Mouse (Mus musculus) heart, adult 2 months (tissue): Measurements from ENCODE around the gene Rc3h2. TPM values are rescaled to one million over a fixed set of nuclear protein-coding genes. Genes with fewer than 3 reads are reported as not detected.

Source experiments
- DNase-seq, 2 experiments: peaks; one replicate each; pipeline ENCODE4 v3.0.0; 2021
- H3K27ac ChIP-seq: fragments of 200-600 bp; 2 replicates; pipeline ENCODE4 v1.8.1; 2022
- H3K27me3 ChIP-seq: fragments of 200-500 bp; 2 replicates; pipeline ENCODE4 v1.6.1; 2012; ENCODE audit warnings: mild to moderate bottlenecking, low read length, inconsistent platforms, mixed read lengths; ENCODE audit not compliant: control insufficient read depth, insufficient read depth
- H3K36me3 ChIP-seq: fragments of 200-500 bp; 2 replicates; pipeline ENCODE4 v1.6.1; 2012; ENCODE audit warnings: low read length, inconsistent platforms; ENCODE audit not compliant: control insufficient read depth, insufficient read depth
- H3K4me1 ChIP-seq: fragments of 200-500 bp; 2 replicates; pipeline ENCODE4 v1.6.1; 2011; ENCODE audit warnings: low read length; ENCODE audit not compliant: control insufficient read depth, insufficient read depth
- H3K4me3 ChIP-seq: fragments of 200-600 bp; 2 replicates; pipeline ENCODE4 v1.8.1; 2022
- H3K79me2 ChIP-seq: fragments of 200-500 bp; replicated peaks from 2 replicates; pipeline ENCODE4 v1.6.1; 2012; ENCODE audit warnings: mild to moderate bottlenecking, inconsistent platforms, low read length, moderate library complexity, mixed read lengths; ENCODE audit not compliant: control insufficient read depth, insufficient read depth
- H3K9ac ChIP-seq: fragments of 200-500 bp; 2 replicates; pipeline ENCODE4 v1.6.1; 2012; ENCODE audit warnings: low read depth, mild to moderate bottlenecking, control low read depth, inconsistent platforms, low read length, mixed read lengths
- CTCF ChIP-seq: fragments of 200-600 bp; IDR thresholded peaks from 2 replicates; pipeline ENCODE4 v1.8.1; 2022; ENCODE audit warnings: antibody characterized with exemption, mild to moderate bottlenecking, moderate library complexity
- EP300 ChIP-seq: fragments of 200-500 bp; IDR thresholded peaks from 2 replicates; pipeline ENCODE4 v1.6.1; 2011; ENCODE audit warnings: low read depth, low read length, control low read depth; ENCODE audit not compliant: insufficient read depth
- POLR2A ChIP-seq: fragments of 200-500 bp; IDR thresholded peaks from 2 replicates; pipeline ENCODE4 v1.6.1; 2011; ENCODE audit warnings: mild to moderate bottlenecking, low read depth, low read length, control low read depth; ENCODE audit not compliant: insufficient read depth
- WGBS: fragments of 180-500 bp; shearing (Covaris S2); methylation state at CpG from one replicate; pipeline ENCODE4 v1.1.7; 2018; 5-methylcytosine and 5-hydroxymethylcytosine counted together
- intact Hi-C: fragments of 180-260 bp; cut with DNase I; formaldehyde crosslinking; loops from one replicate; pipeline ENCODE4 v1.15.1; 2025
- polyA plus RNA-seq: library from polyadenylated mRNA; depleted of rRNA; stranded (reverse); fragments of >200 nt; gene quantifications from 2 replicates; pipeline ENCODE4 v1.2.3, GENCODE M21; 2012
- total RNA-seq, 2 experiments: library from RNA; stranded (reverse); gene quantifications; 2 replicates each; pipeline ENCODE4 v1.2.3; 2021

The Rc3h2 gene
- total and polyA plus RNA-seq, 3 experiments, result 5.9 to 35.0 (median 28.2) TPM

DNA sequence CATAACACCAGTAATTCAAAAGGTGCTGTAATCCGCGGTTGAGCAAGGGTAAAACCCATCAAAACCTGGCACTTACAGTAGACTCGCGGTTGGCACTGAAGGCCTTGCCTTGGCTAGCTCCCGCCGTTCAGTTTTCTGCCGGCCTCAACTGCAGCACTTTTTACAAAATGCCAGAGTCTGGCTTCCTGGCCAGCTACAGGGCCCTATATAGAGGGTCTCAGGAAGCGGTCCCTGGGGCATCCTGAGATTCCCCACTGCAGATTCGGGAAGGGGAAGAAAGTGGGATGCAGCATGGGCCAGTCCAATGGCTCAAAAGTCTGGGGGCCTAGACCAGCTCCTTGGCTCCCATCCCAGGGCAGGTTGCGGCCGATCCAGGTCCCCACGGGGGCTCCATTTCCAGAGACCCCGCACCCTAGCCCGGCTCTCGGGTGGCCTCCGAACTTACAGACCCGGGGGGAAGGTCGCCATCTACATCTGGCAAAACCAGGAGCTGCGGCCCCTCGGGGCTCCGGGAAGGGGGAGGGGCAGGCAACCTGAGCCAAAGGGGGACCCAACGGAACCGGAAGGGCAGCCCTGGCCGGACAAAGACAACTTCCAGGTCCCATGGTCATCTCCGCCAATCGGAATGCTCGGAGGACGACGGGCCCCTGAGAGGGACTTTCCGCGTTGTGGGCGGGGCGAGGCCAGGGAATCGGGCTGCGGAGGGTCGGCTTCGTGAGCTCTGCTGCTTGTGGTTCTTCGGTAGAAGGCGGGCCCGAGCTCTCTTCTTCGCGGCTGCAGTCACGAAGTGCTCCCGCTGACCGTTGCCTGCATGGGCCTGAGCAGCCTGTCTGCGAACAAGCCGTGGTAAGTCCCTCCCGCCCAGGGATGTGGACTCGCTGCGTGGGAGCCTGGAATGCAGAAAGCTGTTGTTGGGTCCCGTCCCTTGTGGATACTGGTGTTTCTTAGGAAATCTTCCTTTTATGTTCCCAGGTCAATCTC is 20.2 kb upstream of the Rc3h2 start, which contains the start of the genes Zbtb26, Zbtb6 and Rabgap1:
TSS of gene Zbtb26 (minus strand) at position 525 of the 981 bp plus-strand sequence.
TSS of gene Zbtb6 (minus strand) at position 561 of the 981 bp plus-strand sequence.
TSS of gene Rabgap1 (plus strand) at position 669 of the 981 bp plus-strand sequence.
- no peaks in the 10 kb centered on the region for H3K27me3 ChIP-seq
- DNase-seq, result peak; percentile 97
- TF ChIP-seq EP300 (0 out of 2 replicates have a peak, but pooled peaks have one; percentile 39), CTCF (no peak), POLR2A (peak; percentile 80)
- peak within 1 kb of the TSS; percentile 93 for H3K4me3 ChIP-seq
- under 1% methylated on average over 51 of the region's 51 CpGs for WGBS
- H3K36me3 ChIP-seq, result peaks cover 6% of the 10 kb centered on the region; the same call in 1 of the 2 replicates
- H3K4me1 ChIP-seq, result no peaks in the 10 kb centered on the region; the same call in 1 of the 2 replicates
- peak within 1 kb of the TSS; percentile 98 for H3K9ac ChIP-seq
- peaks cover 1% of the 10 kb centered on the region for H3K79me2 ChIP-seq
- intact Hi-C loops, result loop anchor here (1.0 to 5.0 kb wide), 3 partner anchors 9 to 39 kb away; no protein-coding TSS in a partner anchor
- peak within 1 kb of the TSS; percentile 89 for H3K27ac ChIP-seq

DNA sequence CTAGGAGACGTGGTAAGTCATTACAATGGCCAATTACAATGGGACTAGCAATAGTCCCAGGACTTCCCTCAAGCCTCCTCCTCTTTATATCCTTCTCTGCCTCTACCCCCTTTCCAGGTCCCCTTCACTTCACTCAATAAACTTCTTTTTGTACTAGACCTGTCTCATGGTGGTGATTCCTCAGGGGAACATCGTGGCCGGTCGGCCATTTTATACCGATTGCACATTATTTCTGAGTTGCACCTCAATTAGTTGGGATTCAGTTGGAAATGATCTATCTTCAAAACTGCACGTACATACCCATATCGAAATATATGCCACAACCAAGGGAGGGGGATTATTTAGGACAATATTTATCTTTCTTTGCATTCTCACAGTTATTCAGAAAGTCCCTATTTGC is 8.9 kb upstream of the Rc3h2 start:
- Histone ChIP-seq H3K79me2 (peaks cover 3% of the 10 kb centered on the region; the same call in 1 of the 2 replicates), H3K4me3 (peak overlapping the region; percentile 80; the same call in 1 of the 2 replicates), H3K4me1 (peaks cover 2% of the 10 kb centered on the region), H3K27me3 (no peaks in the 10 kb centered on the region), H3K27ac (no peak overlapping the region), H3K36me3 (peaks cover 4% of the 10 kb centered on the region; the same call in 1 of the 2 replicates), H3K9ac (no peak overlapping the region)
- TF ChIP-seq POLR2A, result no peak
- TF ChIP-seq CTCF, result no peak
- no peak for TF ChIP-seq EP300
- intact Hi-C loops, result no loop called here
- DNase-seq, result no peak
- WGBS, result 37% methylated on average over 7 of the region's 7 CpGs

DNA sequence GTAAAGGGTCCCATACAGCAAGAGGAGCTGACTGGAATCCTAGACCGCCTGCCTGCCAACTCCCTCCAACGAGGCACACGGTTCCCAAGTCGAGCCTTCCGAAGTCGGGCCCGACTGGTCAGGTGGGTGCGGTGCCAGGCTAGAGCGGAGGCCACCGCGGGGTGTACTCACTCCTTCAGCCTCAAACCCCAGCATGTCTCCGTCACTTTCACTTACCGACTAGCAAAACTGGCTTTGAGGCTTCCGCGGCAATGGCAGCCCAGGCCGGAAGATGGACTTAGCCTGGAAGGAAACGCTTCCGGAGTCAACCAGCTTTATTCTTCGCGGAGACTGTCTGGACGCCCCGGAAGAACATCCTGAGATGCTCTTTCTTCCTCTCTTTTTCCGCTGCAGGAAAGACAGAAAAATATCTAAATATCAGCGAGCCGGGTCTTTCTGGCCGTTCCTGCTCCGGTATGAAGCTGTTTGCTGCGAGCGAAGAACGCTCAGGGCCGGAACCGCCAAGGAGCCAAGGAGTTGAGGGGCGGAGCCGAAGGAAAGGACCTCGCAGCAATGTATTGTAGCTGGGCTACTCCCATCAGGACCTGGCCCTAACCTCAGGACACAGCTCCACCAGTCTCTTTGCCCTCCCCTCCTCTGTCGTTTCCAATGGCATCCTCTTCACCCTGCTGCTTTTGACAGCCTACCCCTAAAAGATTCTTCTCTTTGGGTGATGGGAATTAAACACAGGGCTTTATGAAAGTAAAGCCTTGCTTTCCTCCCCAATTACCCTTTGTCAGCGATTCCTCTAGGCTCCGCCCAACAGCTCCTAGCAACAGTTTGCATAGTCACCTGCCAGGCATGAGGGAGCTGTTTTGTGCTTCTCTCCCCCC is 8.1 kb upstream of the Rc3h2 start:
- Histone ChIP-seq H3K4me1 (peaks cover 2% of the 10 kb centered on the region), H3K4me3 (peak overlapping the region; percentile 80), H3K9ac (peak overlapping the region; percentile 86), H3K27ac (peak overlapping the region; percentile 75), H3K27me3 (no peaks in the 10 kb centered on the region), H3K36me3 (peaks cover 4% of the 10 kb centered on the region; the same call in 1 of the 2 replicates), H3K79me2 (peaks cover 3% of the 10 kb centered on the region; the same call in 1 of the 2 replicates)
- under 1% methylated on average over 38 of the region's 38 CpGs for WGBS
- intact Hi-C loops, result no loop called here
- TF ChIP-seq POLR2A (peak; percentile 73), EP300 (no peak; the same call in 1 of the 2 replicates), CTCF (0 out of 2 replicates have a peak, but pooled peaks have one; percentile 16)
- peak; percentile 76 to 88 for DNase-seq

DNA sequence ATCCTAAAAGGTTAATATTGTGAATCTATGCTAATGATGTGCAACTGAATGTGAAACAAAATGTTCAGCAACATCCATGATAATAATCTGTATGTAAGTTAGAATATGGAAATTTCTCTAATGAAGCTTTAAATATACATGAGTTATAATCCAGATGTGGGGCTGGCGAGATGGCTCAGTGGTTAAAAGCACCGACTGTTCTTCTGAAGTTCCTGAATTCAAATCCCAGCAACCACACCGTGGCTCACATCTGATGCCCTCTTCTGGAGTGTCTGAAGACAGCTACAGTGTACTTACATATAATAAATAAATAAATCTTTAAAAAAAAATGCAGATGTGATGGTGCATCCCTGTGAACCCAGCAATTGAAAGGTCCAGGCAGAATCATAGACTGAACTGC is 968 bp upstream of the Rc3h2 start:
- Histone ChIP-seq H3K79me2 (peaks cover 5% of the 10 kb centered on the region; the same call in 1 of the 2 replicates), H3K4me1 (peaks cover 1% of the 10 kb centered on the region), H3K36me3 (no peaks in the 10 kb centered on the region; the same call in none of the 2 replicates), H3K4me3 (no peak overlapping the region), H3K27ac (no peak overlapping the region; the same call in 1 of the 2 replicates), H3K9ac (no peak overlapping the region), H3K27me3 (no peaks in the 10 kb centered on the region)
- DNase-seq, result no peak
- intact Hi-C loops, result loop anchor here (5.0 kb wide), 1 partner anchor 64 kb away; no protein-coding TSS in a partner anchor
- no peak for TF ChIP-seq EP300
- WGBS, result 37% methylated on average over 3 of the region's 3 CpGs

DNA sequence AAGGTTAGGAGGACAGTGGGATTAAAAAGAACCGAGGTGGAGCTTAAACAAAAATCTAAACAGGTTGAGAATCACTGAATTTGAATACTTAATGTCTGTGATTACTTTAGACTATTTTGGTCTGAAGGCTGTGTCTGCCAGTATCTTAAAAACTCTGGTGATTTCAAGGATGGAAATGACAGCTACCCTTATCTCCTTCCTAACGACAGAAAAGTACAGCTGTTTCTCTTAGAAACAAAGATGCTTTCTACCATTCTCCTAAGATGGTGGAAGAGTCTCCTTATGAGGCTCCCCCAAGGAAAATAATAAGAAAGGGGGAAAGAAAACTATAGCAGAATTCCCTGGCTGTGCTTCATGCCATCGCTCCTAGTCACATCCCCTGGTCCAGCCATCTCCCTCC is 800 bp downstream of the Rc3h2 start:
- peak overlapping the region; percentile 82 for H3K9ac ChIP-seq
- no peaks in the 10 kb centered on the region; the same call in 1 of the 2 replicates for H3K36me3 ChIP-seq
- WGBS, result 4% methylated on average over 3 of the region's 3 CpGs
- no peaks in the 10 kb centered on the region for H3K27me3 ChIP-seq
- H3K4me3 ChIP-seq, result peak overlapping the region; percentile 74
- TF ChIP-seq CTCF (no peak), EP300 (no peak), POLR2A (no peak)
- H3K27ac ChIP-seq, result peak overlapping the region; percentile 80
- peaks cover 5% of the 10 kb centered on the region; the same call in 1 of the 2 replicates for H3K79me2 ChIP-seq
- intact Hi-C loops, result loop anchor here (5.0 kb wide), 1 partner anchor 65 kb away; no protein-coding TSS in a partner anchor
- no peak for DNase-seq
- H3K4me1 ChIP-seq, result peaks cover 1% of the 10 kb centered on the region
